Mouse (Mus musculus): ENCODE results near the gene Dlgap1. TPM values are rescaled to one million over a fixed set of nuclear protein-coding genes. Genes with fewer than 3 reads are reported as not detected.
A peak's percentile ranks its signal among the peaks of the same experiment; 100 is the strongest.

Dlgap1 gene
- polyA plus RNA-seq, 1 experiment from 2014 or later, result 12.3 TPM

- WGBS, result 87% methylated on average over 7 of the region's 7 CpGs
- Histone ChIP-seq H3K36me3 (no peaks in the 10 kb centered on the region), H3K27me3 (replicated peaks) (no peaks in the 10 kb centered on the region), H3K4me2 (replicated peaks) (no peak overlapping the region), H3K4me1 (peaks cover 3% of the 10 kb centered on the region; the same call in 1 of the 2 replicates), H3K9me3 (no peaks in the 10 kb centered on the region), H3K4me3 (no peak overlapping the region), H3K9ac (no peak overlapping the region), H3K27ac (no peak overlapping the region)
- no peak for ATAC-seq (ENCODE audit: low FRiP score, low read depth)
Measured at GRCm38 (mm10) chr17:70247342-70247741, 278.5 kb downstream of the Dlgap1 start.

GRCm38 (mm10) chr17:70248250-70248649, 279.4 kb downstream of the Dlgap1 start:
- H3K4me2 ChIP-seq (replicated peaks), result no peak overlapping the region
- H3K27ac ChIP-seq, result no peak overlapping the region
- no peak overlapping the region for H3K4me3 ChIP-seq
- H3K9ac ChIP-seq, result no peak overlapping the region
- WGBS, result 41% methylated on average over 6 of the region's 6 CpGs
- no peaks in the 10 kb centered on the region for H3K36me3 ChIP-seq
- H3K4me1 ChIP-seq, result peaks cover 3% of the 10 kb centered on the region; the same call in 1 of the 2 replicates
- no peak for ATAC-seq (ENCODE audit: low FRiP score, low read depth)
- H3K9me3 ChIP-seq, result no peaks in the 10 kb centered on the region
- no peaks in the 10 kb centered on the region for H3K27me3 ChIP-seq (replicated peaks)

- H3K36me3 ChIP-seq, result no peaks in the 10 kb centered on the region
- 88% methylated on average over 3 of the region's 3 CpGs for WGBS
- H3K4me1 ChIP-seq, result peaks cover 3% of the 10 kb centered on the region; the same call in 1 of the 2 replicates
- no peak overlapping the region for H3K4me2 ChIP-seq (replicated peaks)
- ATAC-seq (ENCODE audit: low FRiP score, low read depth), result no peak
- H3K27me3 ChIP-seq (replicated peaks), result no peaks in the 10 kb centered on the region
- H3K27ac ChIP-seq, result no peak overlapping the region
- H3K9ac ChIP-seq, result no peak overlapping the region
- H3K9me3 ChIP-seq, result no peaks in the 10 kb centered on the region
- H3K4me3 ChIP-seq, result no peak overlapping the region
Measured at GRCm38 (mm10) chr17:70252476-70252875, 283.6 kb downstream of the Dlgap1 start.

- no peak for ATAC-seq (ENCODE audit: low FRiP score, low read depth)
- Histone ChIP-seq H3K9ac (no peak overlapping the region), H3K36me3 (no peaks in the 10 kb centered on the region), H3K4me1 (no peaks in the 10 kb centered on the region), H3K4me2 (replicated peaks) (no peak overlapping the region), H3K4me3 (no peak overlapping the region), H3K27ac (no peak overlapping the region), H3K27me3 (replicated peaks) (no peaks in the 10 kb centered on the region), H3K9me3 (no peaks in the 10 kb centered on the region)
- WGBS, result 76% methylated on average over 4 of the region's 4 CpGs
Measured at GRCm38 (mm10) chr17:70256371-70256770, 287.5 kb downstream of the Dlgap1 start.

GRCm38 (mm10) chr17:70263156-70263555, 294.3 kb downstream of the Dlgap1 start:
- Histone ChIP-seq H3K27me3 (replicated peaks) (no peaks in the 10 kb centered on the region), H3K4me1 (no peaks in the 10 kb centered on the region), H3K36me3 (no peaks in the 10 kb centered on the region), H3K9ac (no peak overlapping the region), H3K4me3 (no peak overlapping the region), H3K27ac (no peak overlapping the region), H3K9me3 (no peaks in the 10 kb centered on the region), H3K4me2 (replicated peaks) (no peak overlapping the region)
- no peak for ATAC-seq (ENCODE audit: low FRiP score, low read depth)
- 78% methylated on average over 3 of the region's 3 CpGs for WGBS

GRCm38 (mm10) chr17:70272125-70272524, 303.3 kb downstream of the Dlgap1 start:
- no peaks in the 10 kb centered on the region for H3K4me1 ChIP-seq
- H3K36me3 ChIP-seq, result no peaks in the 10 kb centered on the region
- H3K27ac ChIP-seq, result no peak overlapping the region
- H3K4me2 ChIP-seq (replicated peaks), result no peak overlapping the region
- ATAC-seq (ENCODE audit: low FRiP score, low read depth), result no peak
- no peaks in the 10 kb centered on the region for H3K9me3 ChIP-seq
- H3K9ac ChIP-seq, result no peak overlapping the region
- 77% methylated on average over 2 of the region's 2 CpGs for WGBS
- H3K27me3 ChIP-seq (replicated peaks), result no peaks in the 10 kb centered on the region
- H3K4me3 ChIP-seq, result no peak overlapping the region

GRCm38 (mm10) chr17:70287708-70288107, 318.8 kb downstream of the Dlgap1 start:
- Histone ChIP-seq H3K9me3 (no peaks in the 10 kb centered on the region), H3K27ac (no peak overlapping the region), H3K4me3 (no peak overlapping the region), H3K36me3 (no peaks in the 10 kb centered on the region), H3K9ac (no peak overlapping the region), H3K4me1 (no peaks in the 10 kb centered on the region), H3K4me2 (replicated peaks) (no peak overlapping the region), H3K27me3 (replicated peaks) (no peaks in the 10 kb centered on the region)
- ATAC-seq (ENCODE audit: low FRiP score, low read depth), result no peak
- 91% methylated on average over 2 of the region's 2 CpGs for WGBS

- Histone ChIP-seq H3K4me3 (no peak overlapping the region), H3K9me3 (no peaks in the 10 kb centered on the region), H3K36me3 (no peaks in the 10 kb centered on the region), H3K27me3 (replicated peaks) (no peaks in the 10 kb centered on the region), H3K9ac (no peak overlapping the region), H3K4me2 (replicated peaks) (no peak overlapping the region), H3K4me1 (no peaks in the 10 kb centered on the region), H3K27ac (no peak overlapping the region)
- 89% methylated on average over 7 of the region's 7 CpGs for WGBS
- ATAC-seq (ENCODE audit: low FRiP score, low read depth), result no peak
Measured at GRCm38 (mm10) chr17:70294106-70294505, 325.2 kb downstream of the Dlgap1 start.

GRCm38 (mm10) chr17:70301941-70302478, 333.1 kb downstream of the Dlgap1 start:
- H3K4me2 ChIP-seq (replicated peaks), result no peak overlapping the region
- no peaks in the 10 kb centered on the region for H3K36me3 ChIP-seq
- no peaks in the 10 kb centered on the region; the same call in 1 of the 2 replicates for H3K4me1 ChIP-seq
- no peak overlapping the region for H3K4me3 ChIP-seq
- 79% methylated on average over 9 of the region's 9 CpGs for WGBS
- no peaks in the 10 kb centered on the region for H3K9me3 ChIP-seq
- no peak overlapping the region for H3K9ac ChIP-seq
- no peaks in the 10 kb centered on the region for H3K27me3 ChIP-seq (replicated peaks)
- no peak overlapping the region for H3K27ac ChIP-seq
- no peak for ATAC-seq (ENCODE audit: low FRiP score, low read depth)

- WGBS, result 72% methylated on average over 2 of the region's 2 CpGs
- no peak overlapping the region for H3K27ac ChIP-seq
- no peak for ATAC-seq (ENCODE audit: low FRiP score, low read depth)
Measured at GRCm38 (mm10) chr17:70302656-70303055, 333.8 kb downstream of the Dlgap1 start.

GRCm38 (mm10) chr17:70305021-70305420, 336.1 kb downstream of the Dlgap1 start:
- Histone ChIP-seq H3K9ac (no peak overlapping the region), H3K9me3 (no peaks in the 10 kb centered on the region), H3K4me2 (replicated peaks) (no peak overlapping the region), H3K4me1 (no peaks in the 10 kb centered on the region; the same call in 1 of the 2 replicates), H3K27ac (no peak overlapping the region), H3K4me3 (no peak overlapping the region), H3K27me3 (replicated peaks) (no peaks in the 10 kb centered on the region), H3K36me3 (no peaks in the 10 kb centered on the region)
- no peak for ATAC-seq (ENCODE audit: low FRiP score, low read depth)
- 86% methylated on average over 5 of the region's 5 CpGs for WGBS

More at GRCm38 (mm10) chr17:70302656-70303055, 333.8 kb downstream of the Dlgap1 start:
- H3K9ac ChIP-seq, result no peak overlapping the region
- no peak overlapping the region for H3K4me2 ChIP-seq (replicated peaks)
- no peak overlapping the region for H3K4me3 ChIP-seq
- no peaks in the 10 kb centered on the region for H3K27me3 ChIP-seq (replicated peaks)
- no peaks in the 10 kb centered on the region for H3K9me3 ChIP-seq
- H3K4me1 ChIP-seq, result no peaks in the 10 kb centered on the region; the same call in 1 of the 2 replicates
- H3K36me3 ChIP-seq, result no peaks in the 10 kb centered on the region

GRCm38 (mm10) chr17:70307418-70308176, 338.7 kb downstream of the Dlgap1 start:
- H3K4me1 ChIP-seq, result no peaks in the 10 kb centered on the region; the same call in 1 of the 2 replicates
- 60% methylated on average over 11 of the region's 11 CpGs for WGBS

More at GRCm38 (mm10) chr17:70307418-70308176, 338.7 kb downstream of the Dlgap1 start:
- peak; percentile 65 for ATAC-seq (ENCODE audit: low FRiP score, low read depth)
- Histone ChIP-seq H3K4me3 (no peak overlapping the region), H3K9ac (no peak overlapping the region), H3K27me3 (replicated peaks) (no peaks in the 10 kb centered on the region), H3K4me2 (replicated peaks) (no peak overlapping the region), H3K9me3 (no peaks in the 10 kb centered on the region), H3K27ac (no peak overlapping the region), H3K36me3 (no peaks in the 10 kb centered on the region)

Measured in neural tube, embryonic 12.5 days (tissue).